8 mouse cellular contexts compared by ENCODE assay signal in the genomic region with DNA sequence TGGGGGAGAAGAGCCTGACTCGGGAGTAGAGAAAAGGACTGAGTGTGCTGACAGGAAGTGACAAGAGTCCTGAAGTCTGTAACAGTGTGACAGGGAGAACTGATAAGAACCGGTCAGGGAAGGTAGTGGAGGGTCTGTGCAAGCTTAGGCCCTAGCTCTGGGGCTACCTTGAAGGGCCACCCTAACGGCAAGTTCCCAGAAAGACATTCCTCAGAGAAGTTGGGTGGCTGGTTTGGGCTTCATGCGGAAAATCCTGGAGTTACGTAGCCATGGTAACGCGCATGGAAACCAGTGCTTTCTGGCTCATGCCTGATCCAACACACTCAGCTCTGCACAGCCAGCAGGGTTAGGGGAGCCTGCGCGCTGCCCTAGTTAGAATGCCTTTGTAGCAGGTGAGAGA. TPM values are rescaled to one million over a fixed set of nuclear protein-coding genes. Genes with fewer than 3 reads are reported as not detected.
DNase-seq lines count a peak whose midpoint lies in the region; ATAC-seq and TF ChIP-seq lines count a peak whose summit lies in the region.

A gene (plus strand): TSS at position 291 of the 400 bp plus-strand sequence.

- no peak for TF ChIP-seq CTCF in layer of hippocampus, adult 2 months (conservative IDR thresholded peaks at IDR 0.05)
- TF ChIP-seq CTCF in lung, adult 2 months (IDR thresholded peaks at IDR 0.05; ENCODE audit: insufficient read depth, low read length), result no peak

- DNase-seq in urinary bladder, postnatal 14 days (ENCODE audit: low spot score), result peak; percentile 53
- DNase-seq in urinary bladder, postnatal 10 days (ENCODE audit: low spot score), result no peak
- peak; percentile 25 for DNase-seq in heart, postnatal 4 days
- DNase-seq in layer of hippocampus, adult 2 months (ENCODE audit: low spot score in 2 of 2), result peak; percentile 57 to 75
- DNase-seq in lung, adult 2 months, result peak; percentile 34
- no peak for DNase-seq in natural killer cell, adult 2 months (ENCODE audit: low spot score in 2 of 2)

- H3K27ac ChIP-seq in embryonic facial prominence, embryonic 12.5 days, result no peak within 1 kb of the TSS
- H3K27ac ChIP-seq in layer of hippocampus, adult 2 months, result peak within 1 kb of the TSS; percentile 77
- no peak within 1 kb of the TSS for H3K27ac ChIP-seq in neural tube, embryonic 14.5 days (ENCODE audit: low read depth, low read length)

- WGBS in embryonic facial prominence, embryonic 12.5 days, result 46% methylated on average over 9 of the region's 9 CpGs
- WGBS in lung, adult 2 months, result 34% methylated on average over 9 of the region's 9 CpGs
- WGBS in neural tube, embryonic 14.5 days, result 52% methylated on average over 9 of the region's 9 CpGs

- no peaks in the 10 kb centered on the region for H3K36me3 ChIP-seq in embryonic facial prominence, embryonic 12.5 days
- H3K36me3 ChIP-seq in neural tube, embryonic 14.5 days (ENCODE audit: control insufficient read depth, insufficient read depth, low read length), result no peaks in the 10 kb centered on the region

- no peak within 1 kb of the TSS for H3K9ac ChIP-seq in embryonic facial prominence, embryonic 12.5 days
- no peak within 1 kb of the TSS for H3K9ac ChIP-seq in neural tube, embryonic 14.5 days (replicated peaks; ENCODE audit: low read depth, low read length)

- H3K4me1 ChIP-seq in embryonic facial prominence, embryonic 12.5 days, result 0 out of 2 replicates have a peak, but pooled peaks cover 11% of the 10 kb centered on the region
- peaks cover 2% of the 10 kb centered on the region for H3K4me1 ChIP-seq in lung, adult 2 months (ENCODE audit: control insufficient read depth, insufficient read depth, low read length)
- 0 out of 2 replicates have a peak, but pooled peaks cover 5% of the 10 kb centered on the region for H3K4me1 ChIP-seq in neural tube, embryonic 14.5 days (ENCODE audit: control insufficient read depth, insufficient read depth, low read length)

- H3K27me3 ChIP-seq in embryonic facial prominence, embryonic 12.5 days, result no peaks in the 10 kb centered on the region
- H3K27me3 ChIP-seq in neural tube, embryonic 14.5 days (ENCODE audit: control insufficient read depth, insufficient read depth, low read length), result no peaks in the 10 kb centered on the region

- no peak within 1 kb of the TSS for H3K4me3 ChIP-seq in embryonic facial prominence, embryonic 12.5 days
- H3K4me3 ChIP-seq in layer of hippocampus, adult 2 months, result peak within 1 kb of the TSS; percentile 30
- no peak within 1 kb of the TSS for H3K4me3 ChIP-seq in lung, adult 2 months (replicated peaks; ENCODE audit: extremely low read depth, low read depth, low read length)
- no peak within 1 kb of the TSS for H3K4me3 ChIP-seq in neural tube, embryonic 14.5 days (ENCODE audit: low read depth, low read length)

- ATAC-seq in embryonic facial prominence, embryonic 12.5 days (ENCODE audit: insufficient number of reproducible peaks, insufficient read depth, low FRiP score, low TSS enrichment), result peak; percentile 80
- peak; percentile 86 for ATAC-seq in neural tube, embryonic 14.5 days (ENCODE audit: low read depth)

- no peaks in the 10 kb centered on the region for H3K9me3 ChIP-seq in embryonic facial prominence, embryonic 12.5 days
- no peaks in the 10 kb centered on the region for H3K9me3 ChIP-seq in neural tube, embryonic 14.5 days (ENCODE audit: control insufficient read depth, low read length)

- H3K4me2 ChIP-seq in embryonic facial prominence, embryonic 12.5 days (replicated peaks), result 0 out of 2 replicates have a peak within 1 kb of the TSS, but pooled peaks have one; percentile 2
- no peak within 1 kb of the TSS for H3K4me2 ChIP-seq in neural tube, embryonic 14.5 days (ENCODE audit: low read depth, low read length)

- no peak for TF ChIP-seq POLR2A in lung, adult 2 months (IDR thresholded peaks at IDR 0.05; ENCODE audit: borderline replicate concordance, extremely low read depth, low read depth, low read length)

RNA-seq across cellular contexts. Expression of the gene that starts here (rescaled TPM):
- polyA plus RNA-seq in embryonic facial prominence, embryonic 12.5 days (2016; fragmentation: Nextera tagmentation; extraction: Ambion mirVana), result 2.5 and 3.7 TPM in 2 replicates
- 1 to 10 TPM; 2.6 to 3.5 TPM for total RNA-seq in heart, postnatal 4 days (2021)
- 1 to 10 TPM in 1 of 2 experiments, under 1 TPM in 1; 0.79 to 1.0 TPM for total RNA-seq in layer of hippocampus, adult 2 months (2021)
- 276 and 279 TPM in 2 replicates for polyA plus RNA-seq in lung, adult 2 months (2012; rRNA removed)
- polyA plus RNA-seq in neural tube, embryonic 14.5 days (2014; fragmentation: Nextera tagmentation; extraction: Ambion mirVana), result 2.1 and 2.2 TPM in 2 replicates

Comparison
In these comparisons a context has a peak if more than half of its experiments do, and no peak if none do; other contexts are left out.
1. RNA of the gene that starts here (polyA plus RNA-seq): 276 to 279 TPM in lung, adult 2 months; 2.5 to 3.7 TPM in embryonic facial prominence, embryonic 12.5 days and 2.1 to 2.2 TPM in neural tube, embryonic 14.5 days; every median in the first group is over 10 times any median in the second.
2. DNase-seq: peak in urinary bladder, postnatal 14 days (single experiment), heart, postnatal 4 days (single experiment), layer of hippocampus, adult 2 months (2 of 2) and lung, adult 2 months (single experiment); none in urinary bladder, postnatal 10 days (single experiment) and natural killer cell, adult 2 months (0 of 2).